Mouse (Mus musculus) olfactory bulb, adult 2 months (tissue): ENCODE results near the gene Immp2l.

Experiments used
- CTCF ChIP-seq: fragments of 200-500 bp; IDR thresholded peaks from 2 replicates; pipeline ENCODE4 v1.5.1; 2012; ENCODE audit warnings: low read depth, mild to moderate bottlenecking, low read length, moderate library complexity; ENCODE audit not compliant: insufficient read depth
- POLR2A ChIP-seq: fragments of 200-500 bp; IDR thresholded peaks from 2 replicates; pipeline ENCODE4 v1.6.1; 2012; ENCODE audit warnings: mild to moderate bottlenecking, low read depth, low read length, moderate library complexity; ENCODE audit not compliant: insufficient read depth

- TF ChIP-seq POLR2A: no peak
- no peak for TF ChIP-seq CTCF
These were observed 15.9 kb downstream of the Immp2l start for GRCm38 (mm10) chr12:41039834-41040233.
